Comparison of ENCODE assay signal across 7 mouse cellular contexts in genomic region chr15:85635425-85635824, GRCm38 (mm10). TPM values are rescaled to one million over a fixed set of nuclear protein-coding genes. Genes with fewer than 3 reads are reported as not detected.
DNase-seq lines count a peak whose midpoint lies in the region; ATAC-seq and TF ChIP-seq lines count a peak whose summit lies in the region.

No protein-coding gene starts in this region.

- no peak overlapping the region for H3K9ac ChIP-seq in stomach, embryonic 14.5 days (replicated peaks; ENCODE audit: low read depth, low read length)
- H3K9ac ChIP-seq in stomach, postnatal 0 days (ENCODE audit: low read length), result no peak overlapping the region
- H3K9ac ChIP-seq in forebrain, embryonic 11.5 days (ENCODE audit: low read length), result no peak overlapping the region
- peak overlapping the region; percentile 91 for H3K9ac ChIP-seq in stomach, embryonic 16.5 days (ENCODE audit: low read length)

- no peaks in the 10 kb centered on the region for H3K36me3 ChIP-seq in stomach, embryonic 14.5 days (ENCODE audit: control insufficient read depth, insufficient read depth, low read length)
- H3K36me3 ChIP-seq in stomach, postnatal 0 days (ENCODE audit: control insufficient read depth, insufficient read depth, low read length), result no peaks in the 10 kb centered on the region
- H3K36me3 ChIP-seq in forebrain, embryonic 11.5 days (ENCODE audit: control insufficient read depth, insufficient read depth, low read length), result no peaks in the 10 kb centered on the region
- H3K36me3 ChIP-seq in stomach, embryonic 16.5 days (ENCODE audit: control insufficient read depth, insufficient read depth, low read length), result no peaks in the 10 kb centered on the region

- H3K4me1 ChIP-seq in stomach, embryonic 14.5 days (ENCODE audit: control insufficient read depth, insufficient read depth, low read length), result no peaks in the 10 kb centered on the region
- H3K4me1 ChIP-seq in stomach, postnatal 0 days (replicated peaks; ENCODE audit: control insufficient read depth, insufficient read depth), result no peaks in the 10 kb centered on the region
- H3K4me1 ChIP-seq in forebrain, embryonic 11.5 days (replicated peaks; ENCODE audit: control insufficient read depth, insufficient read depth, low read length), result no peaks in the 10 kb centered on the region
- H3K4me1 ChIP-seq in stomach, embryonic 16.5 days (ENCODE audit: control insufficient read depth, insufficient read depth, low read length), result peaks cover 5% of the 10 kb centered on the region

- ATAC-seq in stomach, embryonic 14.5 days (ENCODE audit: insufficient number of reproducible peaks, insufficient read depth, low FRiP score, low read depth), result no peak
- ATAC-seq in stomach, postnatal 0 days (ENCODE audit: low FRiP score, low TSS enrichment), result no peak
- no peak for ATAC-seq in forebrain, embryonic 11.5 days (replicated peaks; ENCODE audit: low FRiP score)
- no peak for ATAC-seq in stomach, embryonic 16.5 days (ENCODE audit: insufficient read depth, low FRiP score)

- H3K4me3 ChIP-seq in stomach, embryonic 14.5 days (ENCODE audit: low read depth, low read length), result peak overlapping the region; percentile 53
- no peak overlapping the region for H3K4me3 ChIP-seq in stomach, postnatal 0 days (ENCODE audit: low read depth, low read length)
- peak overlapping the region; percentile 48; the same call in 1 of the 2 replicates for H3K4me3 ChIP-seq in forebrain, embryonic 11.5 days (ENCODE audit: low read depth, low read length)
- no peak overlapping the region; the same call in 1 of the 2 replicates for H3K4me3 ChIP-seq in stomach, embryonic 16.5 days (replicated peaks; ENCODE audit: low read length)

- no peaks in the 10 kb centered on the region for H3K27me3 ChIP-seq in stomach, embryonic 14.5 days (ENCODE audit: control insufficient read depth, insufficient read depth, low read length)
- H3K27me3 ChIP-seq in stomach, postnatal 0 days (ENCODE audit: control insufficient read depth, insufficient read depth, low read length), result no peaks in the 10 kb centered on the region
- no peaks in the 10 kb centered on the region; the same call in 1 of the 2 replicates for H3K27me3 ChIP-seq in forebrain, embryonic 11.5 days (ENCODE audit: control insufficient read depth, insufficient read depth, low read length)
- H3K27me3 ChIP-seq in stomach, embryonic 16.5 days (ENCODE audit: control insufficient read depth, insufficient read depth, low read length), result no peaks in the 10 kb centered on the region

- no peak for TF ChIP-seq EP300 in stomach, postnatal 0 days (optimal IDR thresholded peaks at IDR 0.05)

- WGBS in stomach, embryonic 14.5 days, result 91% methylated on average over 6 of the region's 6 CpGs
- WGBS in stomach, postnatal 0 days, result 92% methylated on average over 6 of the region's 6 CpGs
- WGBS in forebrain, embryonic 11.5 days, result 96% methylated on average over 6 of the region's 6 CpGs
- 88% methylated on average over 6 of the region's 6 CpGs for WGBS in stomach, embryonic 16.5 days

- H3K27ac ChIP-seq in stomach, embryonic 14.5 days (ENCODE audit: low read length), result peak overlapping the region; percentile 94; the same call in 1 of the 2 replicates
- no peak overlapping the region; the same call in 1 of the 2 replicates for H3K27ac ChIP-seq in stomach, postnatal 0 days (replicated peaks)
- no peak overlapping the region for H3K27ac ChIP-seq in forebrain, embryonic 11.5 days (ENCODE audit: low read depth, low read length)
- H3K27ac ChIP-seq in stomach, embryonic 16.5 days (ENCODE audit: low read length), result no peak overlapping the region

- TF ChIP-seq CTCF in stomach, postnatal 0 days (IDR thresholded peaks at IDR 0.05; ENCODE audit: low read depth), result no peak

- H3K9me3 ChIP-seq in stomach, embryonic 14.5 days (ENCODE audit: control insufficient read depth, low read depth, low read length), result no peaks in the 10 kb centered on the region
- H3K9me3 ChIP-seq in stomach, postnatal 0 days (ENCODE audit: control insufficient read depth, low read length), result no peaks in the 10 kb centered on the region
- H3K9me3 ChIP-seq in forebrain, embryonic 11.5 days (ENCODE audit: control insufficient read depth, low read length), result no peaks in the 10 kb centered on the region
- H3K9me3 ChIP-seq in stomach, embryonic 16.5 days (replicated peaks; ENCODE audit: control insufficient read depth, low read length), result no peaks in the 10 kb centered on the region

- peak overlapping the region; percentile 59 for H3K4me2 ChIP-seq in stomach, embryonic 14.5 days (replicated peaks; ENCODE audit: low read depth, low read length)
- H3K4me2 ChIP-seq in stomach, postnatal 0 days (replicated peaks; ENCODE audit: low read depth), result no peak overlapping the region
- H3K4me2 ChIP-seq in forebrain, embryonic 11.5 days (ENCODE audit: low read depth, low read length, severe bottlenecking), result no peak overlapping the region; the same call in 1 of the 2 replicates
- H3K4me2 ChIP-seq in stomach, embryonic 16.5 days (ENCODE audit: low read depth, low read length), result peak overlapping the region; percentile 63

- DNase-seq in stomach, postnatal 0 days (ENCODE audit: low spot score), result no peak
- no peak for DNase-seq in forebrain, embryonic 11.5 days (ENCODE audit: low spot score)
- DNase-seq in liver, result peak; percentile 38
- DNase-seq in yolk sac, embryonic 10.5 days (ENCODE audit: low spot score), result no peak
- no peak for DNase-seq in spleen, adult 12 weeks (ENCODE audit: low spot score)

RNA-seq across cellular contexts. Expression of gene Wnt7b, which starts 53.2 kb away (rescaled TPM):
- 0.75 and 2.5 TPM in 2 replicates for polyA plus RNA-seq in stomach, embryonic 14.5 days (2014; fragmentation: Nextera tagmentation; extraction: Ambion mirVana)
- polyA plus RNA-seq in stomach, postnatal 0 days (2015; fragmentation: Nextera tagmentation; extraction: Ambion mirVana), result 20.6 and 24.4 TPM in 2 replicates
- polyA plus RNA-seq in forebrain, embryonic 11.5 days (2014; fragmentation: Nextera tagmentation; extraction: Ambion mirVana), result 146 and 153 TPM in 2 replicates
- 3.4 and 4.8 TPM in 2 replicates for polyA plus RNA-seq in stomach, embryonic 16.5 days (2015; fragmentation: Nextera tagmentation; extraction: Ambion mirVana)

Comparison
In these comparisons a context has a peak if more than half of its experiments do, and no peak if none do; other contexts are left out.
1. H3K4me2 ChIP-seq: peak in stomach, embryonic 14.5 days (single experiment) and stomach, embryonic 16.5 days (single experiment); none in stomach, postnatal 0 days (single experiment) and forebrain, embryonic 11.5 days (single experiment).
2. H3K4me3 ChIP-seq: peak in stomach, embryonic 14.5 days (single experiment) and forebrain, embryonic 11.5 days (single experiment); none in stomach, postnatal 0 days (single experiment) and stomach, embryonic 16.5 days (single experiment).